Mouse (Mus musculus): Measurements from ENCODE around the gene Prpf39.

- peak; percentile 94 for TF ChIP-seq NELFE (IDR thresholded peaks at IDR 0.05; ENCODE audit: low read depth, low read length)
- no peak for TF ChIP-seq CTCF (IDR thresholded peaks at IDR 0.05 in 2 of 3, conservative IDR thresholded peaks at IDR 0.05 in 1 of 3; ENCODE audit: control insufficient read depth in 1 of 3, insufficient read depth in 1 of 3, low read depth in 2 of 3, low read length in 3 of 3, poor library complexity in 1 of 3, severe bottlenecking in 1 of 3)
- peak; percentile 90 to 98 for TF ChIP-seq POLR2A (IDR thresholded peaks at IDR 0.05; ENCODE audit: control insufficient read depth in 1 of 2, insufficient read depth in 1 of 2, low read depth in 1 of 2, low read length in 2 of 2, poor library complexity in 1 of 2)
- TF ChIP-seq BHLHE40 (IDR thresholded peaks at IDR 0.05; ENCODE audit: borderline replicate concordance, low read depth, low read length) = no peak
- TF ChIP-seq TCF12 (IDR thresholded peaks at IDR 0.05; ENCODE audit: low read depth, low read length) = peak; percentile 69; the same call in 1 of the 2 replicates
- no peak for TF ChIP-seq RCOR1 (IDR thresholded peaks at IDR 0.05; ENCODE audit: low read depth, low read length)
- TF ChIP-seq E2F4 (IDR thresholded peaks at IDR 0.05; ENCODE audit: borderline replicate concordance, low read depth, low read length) = no peak
- TF ChIP-seq USF1 (IDR thresholded peaks at IDR 0.05; ENCODE audit: low read depth, low read length) = no peak
- TF ChIP-seq EP300 (IDR thresholded peaks at IDR 0.05; ENCODE audit: low read depth in 1 of 2, low read length in 2 of 2) = no peak
- TF ChIP-seq GATA1 (IDR thresholded peaks at IDR 0.05; ENCODE audit: low read depth, low read length) = no peak
- TF ChIP-seq ELF1 (IDR thresholded peaks at IDR 0.05; ENCODE audit: low read depth, low read length) = no peak
These were observed 37.6 kb downstream of the Prpf39 start, which contains the start of gene Fkbp3 for GRCm38 (mm10) chr12:65073611-65074178.
